Mouse (Mus musculus): ENCODE results near the gene Svs3b.
"Not testable (repeated sequence)": the region's sequence is repeated elsewhere in the genome, so short reads cannot be mapped to it uniquely, and the experiment has no call there.

Gene Svs3b

GRCm38 (mm10) chr2:164256540-164256939 lies at the start of gene Svs3b:
Svs3b (minus strand) TSS chr2:164256640.
- DNase-seq (ENCODE audit: low spot score) = not testable (repeated sequence)

- not testable (repeated sequence) for DNase-seq (ENCODE audit: low spot score)
These were observed 32.5 kb upstream of the Svs3b start, which contains the start of gene Svs3a for GRCm38 (mm10) chr2:164288968-164289367. Svs3a (plus strand) TSS chr2:164289268.

GRCm38 (mm10) chr2:164278359-164278758 lies 21.9 kb upstream of the Svs3b start, which contains the start of gene Svs4:
Svs4 (minus strand) TSS chr2:164278459.
- DNase-seq (ENCODE audit: low spot score) = no peak

- DNase-seq (ENCODE audit: low spot score) = no peak
These were observed 18.1 kb downstream of the Svs3b start, which contains the start of gene Svs2 for GRCm38 (mm10) chr2:164238366-164238765. Svs2 (minus strand) TSS chr2:164238466.

- no peak for DNase-seq (ENCODE audit: low spot score)
These were observed 23.8 kb downstream of the Svs3b start for GRCm38 (mm10) chr2:164232671-164233070.

GRCm38 (mm10) chr2:164228361-164229070 lies 27.9 kb downstream of the Svs3b start:
- no peak for DNase-seq (ENCODE audit: low spot score)

GRCm38 (mm10) chr2:164221522-164221921 lies 34.9 kb downstream of the Svs3b start, which contains the start of gene Wfdc15b:
Wfdc15b (minus strand) TSS chr2:164221660.
- DNase-seq (ENCODE audit: low spot score) = no peak

GRCm38 (mm10) chr2:164219295-164219694 lies 37.1 kb downstream of the Svs3b start:
- no peak for DNase-seq (ENCODE audit: low spot score)

GRCm38 (mm10) chr2:164212711-164213110 lies 43.7 kb downstream of the Svs3b start:
- no peak for DNase-seq (ENCODE audit: low spot score)

GRCm38 (mm10) chr2:164210892-164211291 lies 45.5 kb downstream of the Svs3b start:
- DNase-seq (ENCODE audit: low spot score) = no peak

- no peak for DNase-seq (ENCODE audit: low spot score)
These were observed 49.8 kb downstream of the Svs3b start for GRCm38 (mm10) chr2:164206676-164207075.

GRCm38 (mm10) chr2:164206011-164206410 lies 50.4 kb downstream of the Svs3b start:
- DNase-seq (ENCODE audit: low spot score) = not testable (repeated sequence)
